ENCODE assay signal across 8 mouse cellular contexts in genomic region chr19:50374751-50375150, GRCm38 (mm10).
DNase-seq lines count a peak whose midpoint lies in the region; ATAC-seq and TF ChIP-seq lines count a peak whose summit lies in the region.

No protein-coding gene starts in this region.

- no peaks in the 10 kb centered on the region for H3K36me3 ChIP-seq in limb, embryonic 14.5 days (ENCODE audit: control insufficient read depth, insufficient read depth, low read length)
- H3K36me3 ChIP-seq in limb, embryonic 10.5 days, result no peaks in the 10 kb centered on the region
- no peaks in the 10 kb centered on the region for H3K36me3 ChIP-seq in intestine, embryonic 15.5 days

- no peak overlapping the region for H3K4me2 ChIP-seq in limb, embryonic 14.5 days (replicated peaks; ENCODE audit: low read depth, low read length, severe bottlenecking)
- no peak overlapping the region for H3K4me2 ChIP-seq in intestine, embryonic 15.5 days (replicated peaks)

- no peaks in the 10 kb centered on the region for H3K27me3 ChIP-seq in limb, embryonic 14.5 days (ENCODE audit: control insufficient read depth, insufficient read depth, low read length)
- no peaks in the 10 kb centered on the region for H3K27me3 ChIP-seq in limb, embryonic 10.5 days (ENCODE audit: low read depth, poor library complexity, severe bottlenecking)
- no peaks in the 10 kb centered on the region for H3K27me3 ChIP-seq in intestine, embryonic 15.5 days (replicated peaks)

- WGBS in limb, embryonic 14.5 days, result 52% methylated on average over 10 of the region's 10 CpGs
- 83% methylated on average over 10 of the region's 10 CpGs for WGBS in limb, embryonic 10.5 days
- WGBS in intestine, embryonic 15.5 days, result 41% methylated on average over 10 of the region's 10 CpGs

- no peak for TF ChIP-seq POLR2A in limb, embryonic 14.5 days (IDR thresholded peaks at IDR 0.05; ENCODE audit: borderline replicate concordance, extremely low read depth, insufficient read depth, insufficient read length)

- H3K4me1 ChIP-seq in limb, embryonic 14.5 days (ENCODE audit: control insufficient read depth, insufficient read depth, low read length), result no peaks in the 10 kb centered on the region
- H3K4me1 ChIP-seq in limb, embryonic 10.5 days, result no peaks in the 10 kb centered on the region
- no peaks in the 10 kb centered on the region for H3K4me1 ChIP-seq in intestine, embryonic 15.5 days (replicated peaks)

- no peak overlapping the region for H3K4me3 ChIP-seq in limb, embryonic 14.5 days (replicated peaks; ENCODE audit: low read length)
- H3K4me3 ChIP-seq in limb, embryonic 10.5 days, result no peak overlapping the region
- no peak overlapping the region for H3K4me3 ChIP-seq in intestine, embryonic 15.5 days (replicated peaks)

- no peaks in the 10 kb centered on the region for H3K9me3 ChIP-seq in limb, embryonic 14.5 days (ENCODE audit: control insufficient read depth, low read length)
- no peaks in the 10 kb centered on the region for H3K9me3 ChIP-seq in limb, embryonic 10.5 days (replicated peaks)
- no peaks in the 10 kb centered on the region for H3K9me3 ChIP-seq in intestine, embryonic 15.5 days

- peak; percentile 5 to 15 for DNase-seq in adrenal gland, postnatal 36 days
- DNase-seq in adrenal gland, postnatal 4 days (ENCODE audit: low spot score in 2 of 2), result no peak
- DNase-seq in limb, embryonic 14.5 days (ENCODE audit: low spot score), result peak; percentile 59
- no peak for DNase-seq in limb, embryonic 10.5 days (ENCODE audit: low spot score)
- peak; percentile 4 to 10 for DNase-seq in heart, adult 9 months (ENCODE audit: low spot score in 2 of 2)
- DNase-seq in layer of hippocampus, postnatal 36 days, result peak; percentile 22 to 26
- DNase-seq in cerebellum, adult 11 months, result no peak

- H3K9ac ChIP-seq in limb, embryonic 14.5 days (ENCODE audit: low read depth, low read length, severe bottlenecking), result no peak overlapping the region
- H3K9ac ChIP-seq in intestine, embryonic 15.5 days, result no peak overlapping the region

- no peak overlapping the region for H3K27ac ChIP-seq in limb, embryonic 14.5 days (replicated peaks; ENCODE audit: low read depth, low read length)
- no peak overlapping the region for H3K27ac ChIP-seq in limb, embryonic 10.5 days
- H3K27ac ChIP-seq in intestine, embryonic 15.5 days, result no peak overlapping the region

- ATAC-seq in limb, embryonic 14.5 days (ENCODE audit: low FRiP score, low read depth), result no peak
- no peak for ATAC-seq in intestine, embryonic 15.5 days

Comparison
In these comparisons a context has a peak if more than half of its experiments do, and no peak if none do; other contexts are left out.
1. DNase-seq: peak in adrenal gland, postnatal 36 days (2 of 2), limb, embryonic 14.5 days (single experiment), heart, adult 9 months (2 of 2) and layer of hippocampus, postnatal 36 days (2 of 2); none in adrenal gland, postnatal 4 days (0 of 2), limb, embryonic 10.5 days (single experiment) and cerebellum, adult 11 months (single experiment).